Comparison of ENCODE assay signal across 7 mouse cellular contexts in genomic region chr19:5294972-5295735, GRCm38 (mm10). TPM values are rescaled to one million over a fixed set of nuclear protein-coding genes. Genes with fewer than 3 reads are reported as not detected.
DNase-seq lines count a peak whose midpoint lies in the region; ATAC-seq lines count a peak whose summit lies in the region.

Gene Sf3b2 (minus strand): TSS chr19:5295455.

- peak within 1 kb of the TSS; percentile 78 for H3K4me3 ChIP-seq in embryonic facial prominence, embryonic 12.5 days
- peak within 1 kb of the TSS; percentile 91 for H3K4me3 ChIP-seq in limb, embryonic 11.5 days (ENCODE audit: low read depth, low read length)
- peak within 1 kb of the TSS; percentile 93 for H3K4me3 ChIP-seq in midbrain, embryonic 14.5 days (replicated peaks; ENCODE audit: low read depth, low read length)

- H3K27me3 ChIP-seq in embryonic facial prominence, embryonic 12.5 days, result no peaks in the 10 kb centered on the region
- no peaks in the 10 kb centered on the region for H3K27me3 ChIP-seq in limb, embryonic 11.5 days (ENCODE audit: control insufficient read depth, insufficient read depth, low read length)
- H3K27me3 ChIP-seq in midbrain, embryonic 14.5 days (ENCODE audit: control insufficient read depth, insufficient read depth, low read length), result no peaks in the 10 kb centered on the region

- DNase-seq in adrenal gland, postnatal 25 days, result peak; percentile 97
- DNase-seq in heart, adult 11 months, result peak; percentile 100
- DNase-seq in kidney, adult 18-20 months, result peak; percentile 98
- DNase-seq in limb, embryonic 11.5 days (ENCODE audit: low spot score), result peak; percentile 98
- DNase-seq in midbrain, embryonic 14.5 days, result peak; percentile 100
- peak; percentile 87 to 94 for DNase-seq in spleen, adult 18-20 months

- H3K36me3 ChIP-seq in embryonic facial prominence, embryonic 12.5 days, result peaks cover 34% of the 10 kb centered on the region
- H3K36me3 ChIP-seq in limb, embryonic 11.5 days (ENCODE audit: control insufficient read depth, insufficient read depth, low read length), result peaks cover 9% of the 10 kb centered on the region
- peaks cover 31% of the 10 kb centered on the region for H3K36me3 ChIP-seq in midbrain, embryonic 14.5 days (ENCODE audit: control insufficient read depth, insufficient read depth, low read length)

- no peaks in the 10 kb centered on the region for H3K9me3 ChIP-seq in embryonic facial prominence, embryonic 12.5 days
- H3K9me3 ChIP-seq in limb, embryonic 11.5 days (ENCODE audit: control insufficient read depth, low read length), result no peaks in the 10 kb centered on the region
- H3K9me3 ChIP-seq in midbrain, embryonic 14.5 days (ENCODE audit: control insufficient read depth, low read length), result no peaks in the 10 kb centered on the region

- peak within 1 kb of the TSS; percentile 80 for H3K9ac ChIP-seq in embryonic facial prominence, embryonic 12.5 days
- H3K9ac ChIP-seq in limb, embryonic 11.5 days (ENCODE audit: low read length), result peak within 1 kb of the TSS; percentile 83
- H3K9ac ChIP-seq in midbrain, embryonic 14.5 days (replicated peaks; ENCODE audit: low read length), result peak within 1 kb of the TSS; percentile 84

- peaks cover 32% of the 10 kb centered on the region for H3K4me1 ChIP-seq in embryonic facial prominence, embryonic 12.5 days
- H3K4me1 ChIP-seq in limb, embryonic 11.5 days (ENCODE audit: control insufficient read depth, insufficient read depth, low read length), result peaks cover 11% of the 10 kb centered on the region
- H3K4me1 ChIP-seq in midbrain, embryonic 14.5 days (ENCODE audit: control insufficient read depth, insufficient read depth, low read length), result peaks cover 30% of the 10 kb centered on the region

- peak; percentile 92 for ATAC-seq in embryonic facial prominence, embryonic 12.5 days (ENCODE audit: insufficient number of reproducible peaks, insufficient read depth, low FRiP score, low TSS enrichment)
- peak; percentile 91 for ATAC-seq in limb, embryonic 11.5 days (ENCODE audit: insufficient number of reproducible peaks, low FRiP score, low TSS enrichment, low read depth)
- ATAC-seq in midbrain, embryonic 14.5 days (ENCODE audit: low FRiP score, low TSS enrichment), result peak; percentile 93

- under 1% methylated on average over 46 of the region's 46 CpGs for WGBS in embryonic facial prominence, embryonic 12.5 days
- under 1% methylated on average over 46 of the region's 46 CpGs for WGBS in limb, embryonic 11.5 days
- under 1% methylated on average over 46 of the region's 46 CpGs for WGBS in midbrain, embryonic 14.5 days

- H3K27ac ChIP-seq in embryonic facial prominence, embryonic 12.5 days, result peak within 1 kb of the TSS; percentile 89
- H3K27ac ChIP-seq in limb, embryonic 11.5 days (replicated peaks; ENCODE audit: low read depth, low read length), result peak within 1 kb of the TSS; percentile 79
- peak within 1 kb of the TSS; percentile 88 for H3K27ac ChIP-seq in midbrain, embryonic 14.5 days (replicated peaks; ENCODE audit: low read depth, low read length)

- peak within 1 kb of the TSS; percentile 92 for H3K4me2 ChIP-seq in embryonic facial prominence, embryonic 12.5 days (replicated peaks)
- peak within 1 kb of the TSS; percentile 76 for H3K4me2 ChIP-seq in limb, embryonic 11.5 days (ENCODE audit: low read depth, severe bottlenecking)
- peak within 1 kb of the TSS; percentile 78 for H3K4me2 ChIP-seq in midbrain, embryonic 14.5 days (ENCODE audit: low read length)

RNA-seq across cellular contexts. Expression of gene Sf3b2, which starts in this region (rescaled TPM):
- total RNA-seq in adrenal gland, postnatal 25 days (2021), result 175 and 194 TPM in 2 replicates
- 386 and 406 TPM in 2 replicates for polyA plus RNA-seq in embryonic facial prominence, embryonic 12.5 days (2016; fragmentation: Nextera tagmentation; extraction: Ambion mirVana)
- 405 and 414 TPM in 2 replicates for polyA plus RNA-seq in limb, embryonic 11.5 days (2014; fragmentation: Nextera tagmentation; extraction: Ambion mirVana)
- 291 and 365 TPM in 2 replicates for polyA plus RNA-seq in midbrain, embryonic 14.5 days (2014; fragmentation: Nextera tagmentation; extraction: Ambion mirVana)

Comparison
In these comparisons a context has a peak if more than half of its experiments do, and no peak if none do; other contexts are left out.
1. Peak in every context shown above with its lines: DNase-seq, ATAC-seq, H3K4me3 ChIP-seq and H3K27ac ChIP-seq.